Mouse (Mus musculus): ENCODE data around the gene Cxadr. TPM values are rescaled to one million over a fixed set of nuclear protein-coding genes. Genes with fewer than 3 reads are reported as not detected.

Gene Cxadr
- total and polyA plus RNA-seq, 2 experiments from 2014 or later: 178 to 346 TPM

DNA sequence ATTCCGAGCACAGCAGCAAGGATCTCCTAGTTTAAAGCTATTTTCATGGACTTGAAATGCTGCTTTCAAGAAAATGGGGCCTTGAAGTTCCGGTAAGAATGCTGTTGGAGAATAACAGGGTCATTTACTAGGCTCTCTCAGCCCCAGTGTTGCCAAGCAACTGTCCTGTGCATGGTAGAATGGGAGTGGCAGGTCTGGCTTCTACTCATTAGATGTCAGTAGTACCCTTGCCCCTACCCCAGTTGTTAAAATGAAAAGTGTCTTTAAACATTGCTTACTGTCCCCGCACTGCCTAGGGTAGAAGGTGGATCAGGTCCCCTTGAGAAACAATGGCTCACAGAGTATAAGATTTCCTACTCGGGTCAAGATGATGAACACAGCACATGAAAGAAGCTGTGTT lies 40.1 kb downstream of the Cxadr start:
- H3K9ac ChIP-seq (replicated peaks; ENCODE audit: low read length, poor library complexity, severe bottlenecking): no peak overlapping the region
- H3K27ac ChIP-seq (ENCODE audit: low read depth, low read length): no peak overlapping the region
- TF ChIP-seq CTCF (IDR thresholded peaks at IDR 0.05): no peak
- DNase-seq (ENCODE audit: low spot score) (no peak), ATAC-seq (ENCODE audit: low FRiP score) (no peak)
- no peak overlapping the region for H3K4me3 ChIP-seq (ENCODE audit: low read depth, low read length)
- no peak overlapping the region for H3K4me2 ChIP-seq (ENCODE audit: low read depth, low read length, poor library complexity, severe bottlenecking)
- H3K27me3 ChIP-seq (ENCODE audit: insufficient read depth, low read length): no peaks in the 10 kb centered on the region
- H3K9me3 ChIP-seq (ENCODE audit: low read length): no peaks in the 10 kb centered on the region
- 57% methylated on average over 4 of the region's 4 CpGs for WGBS
- H3K36me3 ChIP-seq (ENCODE audit: insufficient read depth, low read length): 0 out of 2 replicates have a peak, but pooled peaks cover 3% of the 10 kb centered on the region
- H3K4me1 ChIP-seq (ENCODE audit: insufficient read depth, low read length): no peaks in the 10 kb centered on the region

DNA sequence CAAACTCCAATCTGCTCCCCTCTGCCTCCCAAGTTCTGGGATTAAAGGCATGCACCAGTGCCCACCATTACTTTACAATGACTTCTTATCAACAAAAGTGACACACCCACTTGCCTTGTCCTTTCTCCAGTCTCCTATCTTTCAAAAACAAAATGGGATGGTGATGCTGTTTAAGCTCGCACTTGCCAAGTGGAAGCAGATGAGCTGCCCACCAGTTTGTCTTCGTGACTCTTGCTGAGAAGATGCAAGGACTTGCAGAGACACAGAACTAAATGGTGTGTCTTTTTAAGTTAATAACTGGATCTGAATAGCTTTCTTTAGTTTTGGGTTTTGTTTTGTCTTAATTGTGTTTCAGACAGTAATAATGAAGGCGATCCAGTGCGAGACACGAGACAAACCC lies 41.5 kb downstream of the Cxadr start:
- Histone ChIP-seq H3K27me3 (ENCODE audit: insufficient read depth, low read length) (no peaks in the 10 kb centered on the region), H3K4me3 (ENCODE audit: low read depth, low read length) (no peak overlapping the region), H3K27ac (ENCODE audit: low read depth, low read length) (no peak overlapping the region), H3K9me3 (ENCODE audit: low read length) (no peaks in the 10 kb centered on the region), H3K9ac (replicated peaks; ENCODE audit: low read length, poor library complexity, severe bottlenecking) (no peak overlapping the region), H3K36me3 (ENCODE audit: insufficient read depth, low read length) (no peaks in the 10 kb centered on the region), H3K4me1 (ENCODE audit: insufficient read depth, low read length) (no peaks in the 10 kb centered on the region), H3K4me2 (ENCODE audit: low read depth, low read length, poor library complexity, severe bottlenecking) (no peak overlapping the region)
- 89% methylated on average over 5 of the region's 5 CpGs for WGBS
- TF ChIP-seq CTCF (IDR thresholded peaks at IDR 0.05): no peak
- ATAC-seq (ENCODE audit: low FRiP score) (no peak), DNase-seq (ENCODE audit: low spot score) (no peak)

DNA sequence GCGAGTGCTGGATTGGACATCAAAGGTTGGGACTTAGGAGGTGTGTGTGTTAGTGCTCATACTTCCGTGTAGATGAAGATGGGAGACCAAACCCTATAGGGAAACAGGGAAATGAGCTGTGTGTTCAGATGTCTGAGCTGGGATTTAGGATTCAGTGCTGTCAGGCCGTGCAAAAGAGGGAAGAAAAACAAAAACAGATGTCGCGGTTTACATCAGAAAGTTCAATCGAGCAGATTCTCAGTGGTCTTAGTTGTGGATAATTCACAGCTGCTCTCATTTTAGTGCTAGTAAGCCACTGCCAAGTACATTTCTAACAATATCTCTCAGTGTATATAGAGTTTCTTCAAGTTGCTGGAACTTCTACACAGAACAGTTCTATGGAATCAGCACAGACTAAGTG lies 42.5 kb downstream of the Cxadr start:
- no peak for TF ChIP-seq CTCF (IDR thresholded peaks at IDR 0.05)
- no peak overlapping the region for H3K9ac ChIP-seq (replicated peaks; ENCODE audit: low read length, poor library complexity, severe bottlenecking)
- 67% methylated on average over 6 of the region's 6 CpGs for WGBS
- ATAC-seq (ENCODE audit: low FRiP score) (no peak), DNase-seq (ENCODE audit: low spot score) (no peak)
- no peak overlapping the region for H3K4me2 ChIP-seq (ENCODE audit: low read depth, low read length, poor library complexity, severe bottlenecking)
- H3K9me3 ChIP-seq (ENCODE audit: low read length): no peaks in the 10 kb centered on the region
- no peaks in the 10 kb centered on the region for H3K27me3 ChIP-seq (ENCODE audit: insufficient read depth, low read length)
- no peaks in the 10 kb centered on the region for H3K4me1 ChIP-seq (ENCODE audit: insufficient read depth, low read length)
- H3K27ac ChIP-seq (ENCODE audit: low read depth, low read length): no peak overlapping the region
- no peak overlapping the region for H3K4me3 ChIP-seq (ENCODE audit: low read depth, low read length)
- H3K36me3 ChIP-seq (ENCODE audit: insufficient read depth, low read length): no peaks in the 10 kb centered on the region

DNA sequence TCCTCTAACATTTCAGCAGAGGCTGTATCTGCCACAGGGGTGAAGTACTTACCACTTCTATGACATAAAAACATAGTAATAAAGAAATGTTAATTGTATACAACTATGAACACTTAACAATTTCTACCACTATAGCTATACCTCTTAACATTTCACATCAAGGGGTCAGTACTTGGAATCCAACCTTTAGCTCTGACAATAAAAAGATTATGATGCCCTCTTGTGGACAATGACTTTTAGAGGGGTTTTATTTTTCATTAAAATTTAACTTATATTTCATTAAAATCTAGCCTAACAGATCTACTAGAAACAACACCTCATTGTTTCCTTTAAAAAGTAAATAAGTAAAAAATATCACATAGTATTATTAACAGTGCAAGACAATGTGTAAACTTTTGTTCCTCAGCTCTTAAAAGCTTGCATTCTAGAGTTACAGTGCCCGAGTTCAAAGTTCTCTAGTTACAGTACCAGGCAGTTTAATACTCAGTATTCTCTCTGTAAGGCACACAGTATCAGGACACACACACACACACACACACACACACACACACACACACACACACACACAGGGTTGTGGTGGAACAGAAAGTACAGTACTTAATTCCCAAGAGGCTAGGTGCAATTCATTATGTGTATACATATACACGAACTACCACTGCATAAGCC lies 45.5 kb downstream of the Cxadr start:
- Histone ChIP-seq H3K9ac (replicated peaks; ENCODE audit: low read length, poor library complexity, severe bottlenecking) (no peak overlapping the region), H3K4me1 (ENCODE audit: insufficient read depth, low read length) (no peaks in the 10 kb centered on the region), H3K4me3 (ENCODE audit: low read depth, low read length) (no peak overlapping the region), H3K27ac (ENCODE audit: low read depth, low read length) (no peak overlapping the region), H3K27me3 (ENCODE audit: insufficient read depth, low read length) (no peaks in the 10 kb centered on the region), H3K9me3 (ENCODE audit: low read length) (no peaks in the 10 kb centered on the region), H3K36me3 (ENCODE audit: insufficient read depth, low read length) (no peaks in the 10 kb centered on the region), H3K4me2 (ENCODE audit: low read depth, low read length, poor library complexity, severe bottlenecking) (no peak overlapping the region)
- peak; percentile 59 for TF ChIP-seq CTCF (IDR thresholded peaks at IDR 0.05)
- ATAC-seq (ENCODE audit: low FRiP score): no peak
- DNase-seq (ENCODE audit: low spot score): peak; percentile 12
- WGBS: 91% methylated on average over 2 of the region's 2 CpGs

DNA sequence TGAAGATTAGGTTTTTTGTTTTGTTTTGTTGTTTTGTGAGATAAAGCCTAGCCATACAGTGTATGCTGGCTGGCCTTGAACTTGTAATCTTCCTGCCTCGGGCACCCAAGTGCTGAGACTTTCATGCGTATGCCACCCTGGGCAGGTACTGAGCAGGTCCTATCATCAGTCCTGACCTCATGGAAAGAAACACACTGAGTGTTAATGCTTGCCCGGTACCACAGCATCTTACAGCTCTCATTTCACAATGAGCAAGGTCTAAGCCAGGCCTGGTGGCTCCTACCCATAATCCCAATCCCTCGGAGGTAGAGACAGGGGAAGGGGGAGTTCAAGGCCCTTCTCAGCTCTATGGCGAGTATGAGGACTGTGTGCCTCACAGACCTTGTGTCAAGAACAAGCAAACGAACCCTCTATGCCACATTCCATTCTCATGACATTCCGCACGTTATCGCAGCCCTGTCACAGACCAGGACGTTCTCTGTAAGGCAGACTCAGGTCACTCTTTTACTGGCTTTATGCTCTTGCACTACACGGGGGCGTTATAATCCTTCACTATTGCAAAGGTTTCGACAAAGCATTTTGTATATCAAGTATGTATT lies 46.1 kb downstream of the Cxadr start:
- TF ChIP-seq CTCF (IDR thresholded peaks at IDR 0.05): no peak
- ATAC-seq (ENCODE audit: low FRiP score): no peak

DNA sequence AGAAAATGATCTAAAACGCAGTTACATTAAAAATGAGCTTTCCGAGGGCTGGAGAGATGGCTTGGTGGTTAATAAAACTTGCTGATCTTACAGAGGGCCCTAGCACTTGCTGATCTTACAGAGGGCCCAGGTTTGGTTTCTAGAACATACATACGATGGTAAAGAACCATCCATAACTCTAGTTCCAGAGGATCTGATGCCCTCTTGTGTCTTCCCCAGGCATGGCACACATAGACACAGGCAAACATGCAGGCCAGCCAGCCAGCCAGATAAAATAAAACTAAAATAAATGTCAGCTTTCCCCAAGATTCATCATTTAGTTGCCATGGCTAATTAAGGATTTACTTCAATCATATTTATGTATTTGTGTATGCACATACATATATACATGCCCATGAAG lies 56.5 kb downstream of the Cxadr start:
- Histone ChIP-seq H3K4me2 (ENCODE audit: low read depth, low read length, poor library complexity, severe bottlenecking) (no peak overlapping the region), H3K36me3 (ENCODE audit: insufficient read depth, low read length) (no peaks in the 10 kb centered on the region), H3K27me3 (ENCODE audit: insufficient read depth, low read length) (no peaks in the 10 kb centered on the region), H3K9ac (replicated peaks; ENCODE audit: low read length, poor library complexity, severe bottlenecking) (no peak overlapping the region), H3K4me3 (ENCODE audit: low read depth, low read length) (no peak overlapping the region), H3K9me3 (ENCODE audit: low read length) (no peaks in the 10 kb centered on the region), H3K4me1 (ENCODE audit: insufficient read depth, low read length) (no peaks in the 10 kb centered on the region), H3K27ac (ENCODE audit: low read depth, low read length) (no peak overlapping the region)
- TF ChIP-seq CTCF (IDR thresholded peaks at IDR 0.05): peak; percentile 51
- 96% methylated on average over 3 of the region's 3 CpGs for WGBS
- DNase-seq (ENCODE audit: low spot score) (no peak), ATAC-seq (ENCODE audit: low FRiP score) (no peak)

More for the DNA sequence above, 46.1 kb downstream of the Cxadr start:
- H3K4me1 ChIP-seq (ENCODE audit: insufficient read depth, low read length): no peaks in the 10 kb centered on the region
- no peak for DNase-seq (ENCODE audit: low spot score)
- H3K4me2 ChIP-seq (ENCODE audit: low read depth, low read length, poor library complexity, severe bottlenecking): no peak overlapping the region
- no peaks in the 10 kb centered on the region for H3K36me3 ChIP-seq (ENCODE audit: insufficient read depth, low read length)
- WGBS: 82% methylated on average over 13 of the region's 13 CpGs
- no peak overlapping the region for H3K9ac ChIP-seq (replicated peaks; ENCODE audit: low read length, poor library complexity, severe bottlenecking)
- no peaks in the 10 kb centered on the region for H3K9me3 ChIP-seq (ENCODE audit: low read length)
- no peaks in the 10 kb centered on the region for H3K27me3 ChIP-seq (ENCODE audit: insufficient read depth, low read length)
- no peak overlapping the region for H3K27ac ChIP-seq (ENCODE audit: low read depth, low read length)
- no peak overlapping the region for H3K4me3 ChIP-seq (ENCODE audit: low read depth, low read length)

Measured in midbrain, postnatal 0 days (tissue).